Mouse (Mus musculus): ENCODE measurements around the gene Rhox13.

Gene Rhox13

DNA sequence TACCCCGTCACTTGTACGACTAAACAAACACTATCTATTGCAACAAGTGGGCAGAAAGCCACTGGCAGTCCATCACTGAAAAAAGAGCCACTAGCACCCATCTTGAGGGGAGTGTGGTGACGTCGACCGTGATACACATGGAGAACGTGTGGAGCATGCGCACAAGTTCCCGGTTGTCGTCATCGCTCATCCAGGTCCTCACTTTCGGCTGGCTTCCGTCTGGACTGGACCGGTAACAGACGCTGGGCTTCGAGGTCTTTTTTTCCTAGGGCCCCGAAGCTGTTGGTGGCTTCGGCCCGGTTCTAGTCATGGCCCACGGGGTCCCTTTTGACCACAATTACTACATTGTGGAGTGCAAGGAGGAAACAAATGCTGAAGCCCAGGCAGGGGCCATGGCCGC, at the start of gene Rhox13:
Rhox13 (plus strand) TSS at position 238 of the 400 bp plus-strand sequence.
- no peak for DNase-seq (ENCODE audit: extremely low read depth, low read depth)

DNA sequence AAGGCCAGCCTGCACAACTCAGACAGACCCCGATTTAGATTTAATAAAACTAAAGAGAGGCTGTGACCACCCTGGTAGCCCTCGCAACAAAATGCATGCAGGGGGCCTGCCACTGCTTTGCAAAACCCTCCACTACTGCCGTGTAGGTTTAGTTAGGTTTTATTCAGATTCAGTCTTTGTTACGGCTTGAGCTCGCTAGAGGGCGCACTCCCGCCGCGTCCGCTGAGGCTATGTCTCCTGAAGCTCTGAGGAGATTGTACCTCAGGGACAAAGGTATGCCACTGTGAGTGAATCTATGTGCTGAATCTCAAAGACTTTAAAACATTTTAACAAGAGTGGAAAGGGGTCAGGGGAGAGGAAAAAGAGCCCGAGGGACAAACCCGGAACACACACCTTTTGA, 36.8 kb upstream of the Rhox13 start:
- DNase-seq (ENCODE audit: extremely low read depth, low read depth), result no peak

DNA sequence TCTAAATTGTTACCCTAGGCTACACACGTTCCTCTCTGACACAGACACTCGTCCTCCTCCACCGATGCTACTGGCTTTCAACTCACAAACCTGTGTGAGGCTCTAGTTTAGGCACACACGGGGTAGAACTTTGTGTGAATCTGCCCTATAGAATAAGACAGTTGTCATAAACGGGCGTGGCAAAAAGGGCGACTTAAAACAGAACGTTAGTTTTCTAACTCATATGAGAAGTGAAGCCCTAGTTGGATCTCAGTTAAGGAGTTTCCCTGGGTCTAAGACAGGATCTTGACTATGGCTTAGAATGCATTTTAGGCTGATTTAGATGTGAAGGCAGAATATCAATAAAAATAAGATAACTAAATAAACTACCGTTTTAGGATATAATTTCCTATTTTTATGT, 36.0 kb upstream of the Rhox13 start, which contains the start of gene Rhox11:
Rhox11 (minus strand) TSS at position 101 of the 400 bp plus-strand sequence.
- DNase-seq (ENCODE audit: extremely low read depth, low read depth), result no peak

DNA sequence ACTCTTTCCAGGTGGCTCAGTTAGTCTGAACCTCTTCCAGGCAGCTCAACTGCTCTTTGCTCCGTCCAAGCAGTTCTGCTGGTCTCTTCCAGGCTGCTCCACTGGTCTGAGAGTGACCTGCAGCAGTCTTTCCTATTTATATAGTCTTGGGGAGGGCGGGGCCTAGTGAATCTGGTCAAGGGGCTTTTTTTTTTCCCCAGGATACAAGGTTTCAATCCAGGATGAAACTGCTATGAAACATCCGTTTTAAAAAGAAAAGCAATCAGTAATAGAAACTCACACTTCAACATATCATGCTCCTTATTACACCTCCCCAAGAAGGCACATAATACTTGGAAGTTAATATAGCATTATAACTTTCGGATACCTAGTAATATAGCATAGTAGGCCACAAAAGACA, 10.2 kb upstream of the Rhox13 start, which contains the start of gene Rhox12:
Rhox12 (minus strand) TSS at position 101 of the 400 bp plus-strand sequence.
- no peak for DNase-seq (ENCODE audit: extremely low read depth, low read depth)

DNA sequence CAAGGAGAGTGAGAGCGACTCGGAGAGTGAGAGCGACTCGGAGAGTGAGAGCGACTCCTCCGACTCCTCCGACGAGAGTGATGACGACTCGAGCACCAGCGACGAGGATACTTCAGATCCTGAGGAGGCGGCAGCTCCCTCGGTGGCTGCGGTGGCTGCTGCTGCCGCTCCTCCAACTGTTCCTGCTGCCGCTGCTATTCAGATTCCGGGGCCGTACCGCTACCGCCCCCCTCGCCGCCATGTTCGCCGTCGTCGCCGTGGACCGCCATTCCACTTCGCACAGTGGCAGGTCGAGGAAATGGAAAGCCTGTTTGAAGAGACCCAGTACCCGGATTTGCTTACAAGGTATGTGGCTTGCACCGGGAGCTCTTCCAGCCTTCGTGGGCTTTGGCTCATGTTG, 459 bp downstream of the Rhox13 start:
- no peak for DNase-seq (ENCODE audit: extremely low read depth, low read depth)

DNA sequence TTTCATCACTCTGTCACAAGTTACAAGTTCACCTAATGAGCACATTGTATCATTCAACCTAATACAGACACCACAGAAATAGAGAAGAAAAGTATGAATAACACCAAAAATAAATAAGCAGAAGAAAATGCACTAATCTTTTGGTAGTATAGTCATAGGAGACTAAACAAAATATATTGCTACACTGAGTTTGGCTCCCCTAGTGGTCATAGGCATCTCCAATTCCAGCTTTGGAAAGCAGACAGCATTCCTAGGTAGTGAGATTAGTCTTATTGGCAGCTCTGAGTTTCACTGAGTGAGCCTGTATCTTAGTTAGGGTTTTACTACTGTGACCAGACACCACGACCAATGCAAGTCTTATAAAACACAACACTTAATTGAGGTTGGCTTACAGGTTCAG, 38.1 kb downstream of the Rhox13 start:
- DNase-seq (ENCODE audit: extremely low read depth, low read depth), result no peak

DNA sequence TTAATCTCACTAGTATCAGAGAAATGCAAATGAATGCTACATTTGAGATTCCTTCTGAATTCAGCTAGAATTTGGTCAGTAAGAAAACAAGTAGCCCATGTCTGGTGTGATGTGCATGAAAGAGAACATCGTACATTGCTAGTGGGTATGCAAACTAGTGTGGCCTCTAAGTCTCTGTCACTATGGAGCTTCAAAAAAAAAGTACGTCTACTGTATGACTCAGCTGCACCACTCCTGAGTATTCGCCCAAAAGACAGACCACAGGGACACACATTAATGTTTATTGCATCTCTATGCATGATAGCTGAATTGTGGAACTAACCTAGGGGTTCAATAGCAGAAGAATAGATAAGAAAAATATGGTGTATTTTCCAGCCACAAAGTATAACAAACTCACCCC, 44.3 kb downstream of the Rhox13 start:
- no peak for DNase-seq (ENCODE audit: extremely low read depth, low read depth)

DNA sequence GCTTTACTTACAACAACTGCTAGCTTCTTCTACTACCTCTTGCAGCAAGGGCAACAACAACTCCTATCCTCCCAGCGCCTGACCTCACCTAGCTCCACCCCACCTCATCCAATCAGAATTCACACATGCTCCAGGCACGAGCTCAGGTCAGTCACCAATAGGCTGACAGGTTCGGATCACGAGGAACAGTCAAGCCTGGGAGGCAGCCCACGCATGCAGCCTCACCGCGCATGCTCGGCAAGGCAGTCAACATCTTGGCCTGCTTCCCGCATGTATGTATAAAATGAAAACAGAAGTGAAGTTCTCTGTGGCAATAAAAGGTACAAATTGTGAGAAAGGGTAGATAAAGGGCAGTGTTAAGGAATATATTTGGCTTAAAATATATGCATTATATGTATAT, 45.0 kb downstream of the Rhox13 start:
- no peak for DNase-seq (ENCODE audit: extremely low read depth, low read depth)

DNA sequence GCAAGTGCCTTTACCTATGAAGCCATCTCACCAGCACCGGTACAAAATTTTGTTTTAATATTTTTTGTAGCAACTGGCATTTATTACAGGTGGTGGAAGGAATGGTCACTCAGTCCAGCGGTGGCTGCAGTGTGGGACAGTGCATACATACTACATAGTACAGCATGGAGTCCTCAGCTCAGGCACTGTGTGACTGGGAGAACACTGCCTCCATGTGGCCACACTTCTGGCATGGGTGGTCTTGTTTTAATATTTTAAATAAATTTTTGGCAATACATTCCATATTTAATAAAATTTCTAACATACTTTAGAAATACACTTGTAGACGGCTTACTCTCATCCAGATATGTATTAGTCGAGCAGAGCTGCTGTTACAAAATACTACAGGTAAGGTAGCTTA, 45.6 kb downstream of the Rhox13 start:
- no peak for DNase-seq (ENCODE audit: extremely low read depth, low read depth)
